Comparison of ENCODE assay signal across 16 mouse cellular contexts in the genomic region with DNA sequence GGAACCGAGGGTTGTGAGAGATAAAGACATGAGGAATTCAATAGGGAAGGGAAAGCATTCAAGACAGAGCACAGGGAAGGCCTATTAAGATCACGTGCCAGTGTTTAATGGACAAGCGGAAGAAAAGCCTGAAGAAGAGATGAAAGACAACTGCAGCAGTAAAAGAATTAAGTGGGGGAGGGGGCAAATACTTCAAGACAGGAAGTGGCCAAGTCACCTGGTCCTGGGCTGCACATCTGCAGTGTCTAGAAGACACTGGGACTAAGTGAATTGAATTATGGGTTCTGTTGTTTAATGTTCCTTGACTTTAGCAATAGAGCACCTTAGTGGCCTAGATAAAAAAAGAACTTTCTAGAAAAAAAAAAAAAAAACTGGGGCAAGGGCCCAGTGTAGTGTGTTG.
"Had no signal": no experiment of that assay in that cellular context is flagged by ENCODE, and none has a peak within 500 bp of the region (broad histone marks: within the 10 kb centered on the region; RNA-seq: fewer than 3 reads in every experiment).

No protein-coding gene starts in this region.

- H3K36me3 ChIP-seq: liver, embryonic 13.5 days; neural tube, embryonic 12.5 days; neural tube, embryonic 15.5 days; stomach, embryonic 15.5 days had no signal

- H3K9me3 ChIP-seq: liver, embryonic 13.5 days; neural tube, embryonic 12.5 days; neural tube, embryonic 15.5 days; stomach, embryonic 15.5 days had no signal

- H3K27ac ChIP-seq: kidney, postnatal 0 days; layer of hippocampus, adult 2 months; liver, embryonic 13.5 days; neural tube, embryonic 12.5 days; neural tube, embryonic 15.5 days; stomach, embryonic 15.5 days had no signal

- H3K4me3 ChIP-seq: layer of hippocampus, adult 2 months; liver, embryonic 13.5 days; neural tube, embryonic 12.5 days; neural tube, embryonic 15.5 days; stomach, embryonic 15.5 days had no signal

- H3K4me1 ChIP-seq: liver, embryonic 13.5 days; neural tube, embryonic 15.5 days; stomach, embryonic 15.5 days had no signal

- H3K27me3 ChIP-seq: liver, embryonic 13.5 days; neural tube, embryonic 12.5 days; neural tube, embryonic 15.5 days; stomach, embryonic 15.5 days had no signal

- DNase-seq: kidney, adult 2 months; kidney, postnatal 25 days; layer of hippocampus, adult 9-11 months; liver, embryonic 13.5 days; lung, adult 2 months; lung, postnatal 14 days; lung, postnatal 4 days; midbrain, embryonic 14.5 days; right cerebral cortex, adult 18-20 months; right cerebral cortex, postnatal 14 days; spleen, adult 18-20 months had no signal
